Mouse (Mus musculus) MEL (cell line): ENCODE data around the gene Polrmt. TPM values are rescaled to one million over a fixed set of nuclear protein-coding genes. Genes with fewer than 3 reads are reported as not detected.

Experiments
- DNase-seq: peaks from one replicate; pipeline ENCODE4 v3.0.0; 2011; ENCODE audit warnings: low read depth, low spot score
- H3K27ac ChIP-seq: 2 replicates; pipeline ENCODE4 v1.5.1; 2012; ENCODE audit warnings: low read depth, mild to moderate bottlenecking, control low read depth, low read length, moderate library complexity; ENCODE audit not compliant: control insufficient read depth
- H3K27me3 ChIP-seq, 2 experiments: fragments of 150-350 bp in 1 of 2; sonication (generic) in 1 of 2; 2 replicates each; pipeline ENCODE4 v1.6.1; 2012; ENCODE audit warnings: low read length in 2 of 2, mild to moderate bottlenecking in 2 of 2, improper control_type of control experiment in 1 of 2, moderate library complexity in 1 of 2; ENCODE audit not compliant: insufficient read depth in 2 of 2, control insufficient read depth in 1 of 2
- H3K36me3 ChIP-seq, 2 experiments: 2 replicates each; pipeline ENCODE4 v1.6.1; 2012 to 2014; ENCODE audit warnings: low read length in 2 of 2, improper control_type of control experiment in 1 of 2, inconsistent platforms in 1 of 2, mild to moderate bottlenecking in 1 of 2; ENCODE audit not compliant: insufficient read depth in 2 of 2, control insufficient read depth in 1 of 2
- H3K4me1 ChIP-seq, 2 experiments: fragments of 150-350 bp in 1 of 2; sonication (generic) in 1 of 2; 2 replicates each; pipeline ENCODE4 v1.6.1; 2012; ENCODE audit warnings: low read length in 2 of 2, improper control_type of control experiment in 1 of 2, mild to moderate bottlenecking in 1 of 2; ENCODE audit not compliant: insufficient read depth in 2 of 2, control insufficient read depth in 1 of 2
- H3K4me3 ChIP-seq, 2 experiments: fragments of 150-350 bp in 1 of 2; sonication (generic) in 1 of 2; 2 replicates each; pipeline ENCODE4 v1.5.1; 2012; ENCODE audit warnings: low read depth in 2 of 2, low read length in 2 of 2, mild to moderate bottlenecking in 2 of 2, moderate library complexity in 2 of 2, control low read depth in 1 of 2, improper control_type of control experiment in 1 of 2; ENCODE audit not compliant: control insufficient read depth in 1 of 2, insufficient read depth in 1 of 2
- H3K79me2 ChIP-seq: 2 replicates; pipeline ENCODE4 v1.6.1; 2012; ENCODE audit warnings: mild to moderate bottlenecking, low read length, moderate library complexity; ENCODE audit not compliant: control insufficient read depth, poor library complexity, insufficient read depth
- H3K9ac ChIP-seq: 2 replicates; pipeline ENCODE4 v1.6.1; 2012; ENCODE audit warnings: low read depth, mild to moderate bottlenecking, control low read depth, low read length, moderate library complexity; ENCODE audit not compliant: control insufficient read depth, poor library complexity, severe bottlenecking
- H3K9me3 ChIP-seq: fragments of 150-350 bp; sonication (generic); replicated peaks from 2 replicates; pipeline ENCODE4 v1.6.1; 2012; ENCODE audit warnings: mild to moderate bottlenecking, low read length, improper control_type of control experiment, moderate library complexity; ENCODE audit not compliant: insufficient read depth
- BHLHE40 ChIP-seq: IDR thresholded peaks from 2 replicates; pipeline ENCODE4 v1.6.1; 2012; ENCODE audit warnings: low read depth, mild to moderate bottlenecking, inconsistent platforms, low read length, improper control_type of control experiment, borderline replicate concordance
- CHD1 ChIP-seq: IDR thresholded peaks from 2 replicates; pipeline ENCODE4 v1.6.1; 2012; ENCODE audit warnings: low read depth, mild to moderate bottlenecking, inconsistent platforms, low read length, improper control_type of control experiment
- CTCF ChIP-seq, 3 experiments: IDR thresholded peaks in 2 of 3; conservative IDR thresholded peaks in 1 of 3; 2 replicates each; pipeline ENCODE4 v1.5.1; 2011 to 2012; ENCODE audit warnings: low read length in 3 of 3, low read depth in 2 of 3, mild to moderate bottlenecking in 2 of 3, improper control_type of control experiment in 1 of 3, inconsistent platforms in 1 of 3, mixed read lengths in 1 of 3, moderate library complexity in 1 of 3; ENCODE audit not compliant: control insufficient read depth in 1 of 3, insufficient read depth in 1 of 3, poor library complexity in 1 of 3, severe bottlenecking in 1 of 3
- E2F4 ChIP-seq: IDR thresholded peaks from 2 replicates; pipeline ENCODE4 v1.6.1; 2011; ENCODE audit warnings: low read depth, low read length, improper control_type of control experiment, borderline replicate concordance
- EP300 ChIP-seq, 2 experiments: IDR thresholded peaks; 2 replicates each; pipeline ENCODE4 v1.6.1; 2011; ENCODE audit warnings: improper control_type of control experiment in 2 of 2, low read length in 2 of 2, low read depth in 1 of 2, mild to moderate bottlenecking in 1 of 2
- GATA1 ChIP-seq: IDR thresholded peaks from 2 replicates; pipeline ENCODE4 v1.6.1; 2011; ENCODE audit warnings: low read depth, low read length, improper control_type of control experiment
- HCFC1 ChIP-seq: IDR thresholded peaks from 2 replicates; pipeline ENCODE4 v1.6.1; 2012; ENCODE audit warnings: low read depth, mild to moderate bottlenecking, inconsistent platforms, low read length, improper control_type of control experiment, moderate library complexity
- KAT2A ChIP-seq: conservative IDR thresholded peaks from 2 replicates; pipeline ENCODE4 v1.6.1; 2012; ENCODE audit warnings: low read depth, low read length, improper control_type of control experiment, inconsistent platforms
- MAFK ChIP-seq: IDR thresholded peaks from 2 replicates; pipeline ENCODE4 v1.6.1; 2011; ENCODE audit warnings: low read depth, mild to moderate bottlenecking, low read length, improper control_type of control experiment, borderline replicate concordance
- MAZ ChIP-seq: IDR thresholded peaks from 2 replicates; pipeline ENCODE4 v1.6.1; 2012; ENCODE audit warnings: low read depth, mild to moderate bottlenecking, inconsistent platforms, low read length, improper control_type of control experiment
- MEF2A ChIP-seq: IDR thresholded peaks from 2 replicates; pipeline ENCODE4 v1.6.1; 2014; ENCODE audit warnings: low read depth, mild to moderate bottlenecking, inconsistent platforms, low read length, improper control_type of control experiment; ENCODE audit not compliant: poor library complexity, insufficient replicate concordance, severe bottlenecking; ENCODE audit errors: extremely low read depth
- MXI1 ChIP-seq: IDR thresholded peaks from 2 replicates; pipeline ENCODE4 v1.6.1; 2011; ENCODE audit warnings: mild to moderate bottlenecking, low read depth, low read length, improper control_type of control experiment
- MYC ChIP-seq: IDR thresholded peaks from 2 replicates; pipeline ENCODE4 v1.6.1; 2011; ENCODE audit warnings: low read depth, mild to moderate bottlenecking, low read length, improper control_type of control experiment, moderate library complexity
- NELFE ChIP-seq: IDR thresholded peaks from 2 replicates; pipeline ENCODE4 v1.6.1; 2011; ENCODE audit warnings: low read depth, low read length, improper control_type of control experiment
- NRF1 ChIP-seq: IDR thresholded peaks from 2 replicates; pipeline ENCODE4 v1.6.1; 2014; ENCODE audit warnings: low read depth, mild to moderate bottlenecking, inconsistent platforms, low read length, improper control_type of control experiment, moderate library complexity; ENCODE audit not compliant: poor library complexity, insufficient read depth, severe bottlenecking
- POLR2A ChIP-seq, 2 experiments: IDR thresholded peaks; 2 replicates each; pipeline ENCODE4 v1.6.1; 2011 to 2012; ENCODE audit warnings: low read length in 2 of 2, mild to moderate bottlenecking in 2 of 2, control low read depth in 1 of 2, improper control_type of control experiment in 1 of 2, low read depth in 1 of 2, moderate library complexity in 1 of 2; ENCODE audit not compliant: control insufficient read depth in 1 of 2, insufficient read depth in 1 of 2, poor library complexity in 1 of 2
- POLR2AphosphoS2 ChIP-seq: IDR thresholded peaks from 2 replicates; pipeline ENCODE4 v1.6.1; 2011; ENCODE audit warnings: low read length, improper control_type of control experiment
- POLR2AphosphoS5 ChIP-seq: IDR thresholded peaks from 2 replicates; pipeline ENCODE4 v1.6.1; 2012; ENCODE audit warnings: low read depth, borderline replicate concordance, mild to moderate bottlenecking, inconsistent platforms, low read length, moderate library complexity, mixed read lengths
- SMC3 ChIP-seq: IDR thresholded peaks from 2 replicates; pipeline ENCODE4 v1.6.1; 2011; ENCODE audit warnings: low read depth, low read length, improper control_type of control experiment
- TAL1 ChIP-seq: IDR thresholded peaks from 2 replicates; pipeline ENCODE4 v1.6.1; 2012; ENCODE audit warnings: mild to moderate bottlenecking, inconsistent platforms, low read length, moderate library complexity, mixed read lengths
- TBP ChIP-seq: IDR thresholded peaks from 2 replicates; pipeline ENCODE4 v1.8.0; 2011; ENCODE audit warnings: low read depth, low read length, improper control_type of control experiment
- TCF12 ChIP-seq: IDR thresholded peaks from 2 replicates; pipeline ENCODE4 v1.6.1; 2014; ENCODE audit warnings: low read depth, mild to moderate bottlenecking, inconsistent platforms, low read length, improper control_type of control experiment, moderate library complexity
- USF1 ChIP-seq: IDR thresholded peaks from 2 replicates; pipeline ENCODE4 v1.6.1; 2014; ENCODE audit warnings: low read depth, mild to moderate bottlenecking, inconsistent platforms, low read length, improper control_type of control experiment, moderate library complexity
- USF2 ChIP-seq, 2 experiments: IDR thresholded peaks; 2 replicates each; pipeline ENCODE4 v1.6.1; 2011 to 2012; ENCODE audit warnings: improper control_type of control experiment in 2 of 2, low read length in 2 of 2, borderline replicate concordance in 1 of 2, inconsistent platforms in 1 of 2, low read depth in 1 of 2, mild to moderate bottlenecking in 1 of 2; ENCODE audit not compliant: insufficient read depth in 1 of 2
- ZC3H11A ChIP-seq: IDR thresholded peaks from 2 replicates; pipeline ENCODE4 v1.6.1; 2012; ENCODE audit warnings: low read depth, mild to moderate bottlenecking, inconsistent platforms, low read length, improper control_type of control experiment
- ZKSCAN1 ChIP-seq: IDR thresholded peaks from 2 replicates; pipeline ENCODE4 v1.6.1; 2012; ENCODE audit warnings: low read depth, mild to moderate bottlenecking, inconsistent platforms, low read length, improper control_type of control experiment, moderate library complexity
- ZNF384 ChIP-seq: IDR thresholded peaks from 2 replicates; pipeline ENCODE4 v1.6.1; 2012; ENCODE audit warnings: low read depth, mild to moderate bottlenecking, inconsistent platforms, low read length, improper control_type of control experiment
- polyA plus RNA-seq, 2 experiments: library from polyadenylated mRNA; stranded (reverse) in 1 of 2; unstranded in 1 of 2; fragments of >175 nt in 1 of 2; fragments of >200 nt in 1 of 2; gene quantifications; 2 replicates each; pipeline versions ENCODE4 v1.2.1 to v1.2.4; 2012; ENCODE audit warnings: low replicate concordance in 2 of 2, low read depth in 1 of 2; ENCODE audit not compliant: insufficient read length in 2 of 2, insufficient read depth in 1 of 2, missing spikeins in 1 of 2
- total RNA-seq: library from RNA; depleted of rRNA; stranded (reverse); fragments of 300-350 nt; gene quantifications from 2 replicates; pipeline ENCODE4 v1.2.3, GENCODE M21; 2012

Polrmt gene
- total and polyA plus RNA-seq, 3 experiments: 35.7 to 66.9 TPM; not detected in 1

GRCm38 (mm10) chr10:79704970-79705360, 41.4 kb downstream of the Polrmt start:
- H3K36me3 ChIP-seq: peaks cover 0 to 14% of the 10 kb centered on the region in 2 experiments; a peak in 2 of 4 replicates
- TF ChIP-seq ZNF384 (no peak), CHD1 (0 out of 2 replicates have a peak, but pooled peaks have one; percentile 30), E2F4 (no peak), USF1 (no peak)
- H3K79me2 ChIP-seq: peaks cover 41% of the 10 kb centered on the region
- H3K4me1 ChIP-seq: peaks cover 9 to 16% of the 10 kb centered on the region in 2 experiments; a peak in 3 of 4 replicates
- H3K27ac ChIP-seq: peak overlapping the region; percentile 14; the same call in 1 of the 2 replicates
- no peaks in the 10 kb centered on the region for H3K27me3 ChIP-seq
- H3K9ac ChIP-seq: peak overlapping the region; percentile 84
- DNase-seq: no peak
- H3K9me3 ChIP-seq: no peaks in the 10 kb centered on the region
- peak overlapping the region; percentile 86 to 92 for H3K4me3 ChIP-seq

GRCm38 (mm10) chr10:79704065-79704969, 42.1 kb downstream of the Polrmt start, which contains the start of gene Bsg:
TSS of gene Bsg (plus strand) at chr10:79704491.
- H3K36me3 ChIP-seq: peaks cover 0 to 14% of the 10 kb centered on the region in 2 experiments; a peak in 2 of 4 replicates
- H3K9me3 ChIP-seq: no peaks in the 10 kb centered on the region
- H3K27ac ChIP-seq: peak within 1 kb of the TSS; percentile 80
- H3K79me2 ChIP-seq: peaks cover 41% of the 10 kb centered on the region
- no peaks in the 10 kb centered on the region for H3K27me3 ChIP-seq
- peak within 1 kb of the TSS; percentile 84 for H3K9ac ChIP-seq
- H3K4me1 ChIP-seq: peaks cover 9 to 16% of the 10 kb centered on the region in 2 experiments; a peak in 3 of 4 replicates
- peak within 1 kb of the TSS; percentile 86 to 92 for H3K4me3 ChIP-seq
- DNase-seq: peak; percentile 99
- peak; percentile 78 for TF ChIP-seq HCFC1
- no peak for TF ChIP-seq ZC3H11A
- peak; percentile 71 for TF ChIP-seq TCF12
- peak; percentile 97 for TF ChIP-seq NELFE
- peak; percentile 99 for TF ChIP-seq USF1
- no peak for TF ChIP-seq ZNF384
- peak; percentile 93 for TF ChIP-seq POLR2AphosphoS2
- TF ChIP-seq ZKSCAN1: no peak
- no peak for TF ChIP-seq EP300 (IDR thresholded peaks at IDR 0.05; ENCODE audit: low read depth in 1 of 2, low read length in 2 of 2)
- peak; percentile 85 for TF ChIP-seq TBP
- no peak for TF ChIP-seq SMC3
- TF ChIP-seq POLR2AphosphoS5: no peak
- peak; percentile 54 to 87; a peak in 3 of 4 replicates for TF ChIP-seq USF2 (IDR thresholded peaks at IDR 0.05; ENCODE audit: borderline replicate concordance in 1 of 2, insufficient read depth in 1 of 2, low read depth in 1 of 2, low read length in 2 of 2)
- no peak for TF ChIP-seq GATA1
- peak; percentile 73 for TF ChIP-seq MAZ
- no peak for TF ChIP-seq MEF2A
- TF ChIP-seq POLR2A (IDR thresholded peaks at IDR 0.05; ENCODE audit: control insufficient read depth in 1 of 2, insufficient read depth in 1 of 2, low read depth in 1 of 2, low read length in 2 of 2, poor library complexity in 1 of 2): peak; percentile 98
- peak; percentile 71 for TF ChIP-seq NRF1
- TF ChIP-seq E2F4: peak; percentile 10; the same call in 1 of the 2 replicates
- TF ChIP-seq CTCF (IDR thresholded peaks at IDR 0.05 in 2 of 3, conservative IDR thresholded peaks at IDR 0.05 in 1 of 3; ENCODE audit: control insufficient read depth in 1 of 3, insufficient read depth in 1 of 3, low read depth in 2 of 3, low read length in 3 of 3, poor library complexity in 1 of 3, severe bottlenecking in 1 of 3): peak; percentile 42 to 54 (median 44); a peak in 5 of 6 replicates
- TF ChIP-seq MAFK: no peak
- TF ChIP-seq BHLHE40: peak; percentile 84; the same call in 1 of the 2 replicates
- no peak for TF ChIP-seq KAT2A
- TF ChIP-seq MYC: no peak; the same call in 1 of the 2 replicates
- no peak; the same call in 1 of the 2 replicates for TF ChIP-seq MXI1
- no peak for TF ChIP-seq TAL1
